Mouse (Mus musculus) cortical plate, adult 2 months (tissue): ENCODE measurements around the gene Scnn1a.

Source experiments
- CTCF ChIP-seq: fragments of 200-500 bp; IDR thresholded peaks from 2 replicates; pipeline ENCODE4 v1.5.1; 2011; ENCODE audit warnings: mild to moderate bottlenecking, control low read depth, low read length; ENCODE audit not compliant: insufficient read depth; ENCODE audit errors: extremely low read depth
- POLR2A ChIP-seq: fragments of 200-500 bp; IDR thresholded peaks from 2 replicates; pipeline ENCODE4 v1.6.1; 2011; ENCODE audit warnings: mild to moderate bottlenecking, low read length, control low read depth; ENCODE audit not compliant: insufficient read depth; ENCODE audit errors: extremely low read depth

GRCm38 (mm10) chr6:125377042-125377441 lies 56.6 kb downstream of the Scnn1a start:
- no peak for TF ChIP-seq POLR2A
- no peak for TF ChIP-seq CTCF
